Mouse (Mus musculus): ENCODE measurements at regions not wholly inside any gene's neighbourhood (a gene's known extent, or its start where the extent isn't known, plus 50 kb on each side); places are given as distances from the start of the nearest gene placed in this dataset.

GRCm38 (mm10) chr2:12825902-12826301, 97.9 kb upstream of the Pter start:
- DNase-seq: no peak

DNA sequence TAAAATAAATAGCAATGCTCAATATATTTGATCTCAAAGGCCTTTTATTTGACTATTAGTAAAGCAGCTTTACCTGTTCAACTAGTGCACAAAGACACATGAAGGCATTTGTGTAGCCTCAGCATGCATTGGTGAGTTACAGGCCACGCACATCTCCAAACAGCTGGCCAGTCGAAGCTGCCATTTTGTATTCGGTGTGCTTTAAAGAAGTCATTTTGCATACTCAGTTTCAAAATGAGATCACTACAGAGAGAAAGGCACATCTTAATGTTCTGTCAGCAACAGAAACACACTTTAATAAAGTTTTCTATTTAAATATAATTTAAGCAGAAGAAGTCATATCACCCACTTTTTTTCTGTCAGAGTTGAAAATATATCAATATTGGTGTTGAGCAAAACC, 90.3 kb upstream of the Pter start:
- DNase-seq: no peak

GRCm38 (mm10) chr2:12866543-12866942, 57.3 kb upstream of the Pter start:
- DNase-seq: no peak

DNA sequence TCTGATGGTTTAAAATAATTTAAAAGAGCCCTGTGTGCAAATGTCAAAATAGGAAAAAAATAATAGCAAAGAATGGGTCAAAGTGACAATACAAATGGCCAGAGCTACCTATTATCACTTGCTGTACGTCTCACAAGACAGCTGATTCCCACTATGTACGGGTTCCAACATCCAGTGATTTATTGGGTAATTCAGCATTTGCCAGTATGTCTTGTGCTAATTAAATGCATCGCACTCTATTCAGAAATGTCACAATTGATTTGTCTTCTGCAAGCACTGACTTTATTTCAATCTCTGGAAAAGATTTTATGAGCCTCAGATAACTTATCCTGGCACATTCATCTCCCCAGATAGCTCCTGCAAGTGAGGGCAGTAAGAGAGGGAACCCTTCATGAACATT, 55.1 kb upstream of the Pter start:
- DNase-seq: no peak

Measured in thymus, postnatal 4 days (tissue).